Mouse (Mus musculus): Measurements from ENCODE around the gene Mxra8.

Mxra8 gene

GRCm38 (mm10) chr4:155863001-155863400 lies 23.5 kb downstream of the Mxra8 start, which contains the start of gene Tas1r3:
Gene Tas1r3, minus strand, starts transcription at chr4:155863362.
- DNase-seq (ENCODE audit: low read depth, low spot score) = no peak

- no peak for DNase-seq (ENCODE audit: low read depth, low spot score)
Measured at GRCm38 (mm10) chr4:155868614-155869298, 29.3 kb downstream of the Mxra8 start.

DNA sequence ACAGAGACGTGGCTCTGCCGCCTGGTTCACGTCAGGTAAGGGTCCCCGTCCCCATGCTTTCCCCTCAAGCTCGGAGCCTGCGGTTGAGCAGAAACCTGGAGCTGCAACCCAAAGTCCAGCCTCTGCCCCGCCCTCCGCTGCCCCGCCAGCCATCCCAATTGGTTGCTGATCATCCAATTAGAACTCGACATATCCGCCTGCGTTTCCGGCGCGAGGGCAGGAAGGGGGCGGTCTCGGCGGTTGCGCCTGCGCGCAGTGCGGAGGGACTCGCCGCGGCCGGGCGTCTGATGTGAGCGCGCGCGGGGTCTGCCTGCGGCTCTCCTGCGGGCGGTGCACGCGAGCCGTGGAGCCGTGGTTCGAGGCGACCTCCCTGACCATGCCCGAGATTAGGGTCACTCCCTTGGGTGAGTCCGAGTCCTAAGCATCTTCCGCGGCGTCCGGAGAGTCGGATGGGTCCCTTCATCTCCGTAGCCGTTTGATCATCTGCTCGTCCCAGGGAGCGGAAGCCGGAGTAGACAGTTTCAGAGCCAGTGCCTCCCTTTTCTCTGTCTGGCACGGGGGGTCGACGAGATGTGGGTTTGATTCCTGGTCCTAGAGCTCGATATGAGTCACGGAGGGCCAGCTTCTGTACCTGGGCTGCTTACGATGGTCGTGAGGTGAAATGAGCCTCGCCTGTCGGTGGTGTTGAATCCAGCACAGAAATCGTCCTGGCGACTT lies 30.0 kb downstream of the Mxra8 start, which contains the start of the genes Cptp and Ints11:
Gene Cptp (minus strand): TSS at position 124 of the 717 bp plus-strand sequence.
Gene Ints11 (plus strand): TSS at position 230 of the 717 bp plus-strand sequence.
- peak; percentile 77 for DNase-seq (ENCODE audit: low read depth, low spot score)

- no peak for DNase-seq (ENCODE audit: low read depth, low spot score)
Measured at GRCm38 (mm10) chr4:155871404-155871803, 31.9 kb downstream of the Mxra8 start.

- no peak for DNase-seq (ENCODE audit: low read depth, low spot score)
Measured at GRCm38 (mm10) chr4:155883587-155883986, 44.1 kb downstream of the Mxra8 start.

GRCm38 (mm10) chr4:155886330-155886729 lies 46.9 kb downstream of the Mxra8 start:
- DNase-seq (ENCODE audit: low read depth, low spot score) = no peak

GRCm38 (mm10) chr4:155887674-155888073 lies 48.2 kb downstream of the Mxra8 start:
- no peak for DNase-seq (ENCODE audit: low read depth, low spot score)

- DNase-seq (ENCODE audit: low read depth, low spot score) = no peak
Measured at GRCm38 (mm10) chr4:155888181-155888580, 48.7 kb downstream of the Mxra8 start.

- no peak for DNase-seq (ENCODE audit: low read depth, low spot score)
Measured at GRCm38 (mm10) chr4:155889316-155889715, 49.8 kb downstream of the Mxra8 start.

DNA sequence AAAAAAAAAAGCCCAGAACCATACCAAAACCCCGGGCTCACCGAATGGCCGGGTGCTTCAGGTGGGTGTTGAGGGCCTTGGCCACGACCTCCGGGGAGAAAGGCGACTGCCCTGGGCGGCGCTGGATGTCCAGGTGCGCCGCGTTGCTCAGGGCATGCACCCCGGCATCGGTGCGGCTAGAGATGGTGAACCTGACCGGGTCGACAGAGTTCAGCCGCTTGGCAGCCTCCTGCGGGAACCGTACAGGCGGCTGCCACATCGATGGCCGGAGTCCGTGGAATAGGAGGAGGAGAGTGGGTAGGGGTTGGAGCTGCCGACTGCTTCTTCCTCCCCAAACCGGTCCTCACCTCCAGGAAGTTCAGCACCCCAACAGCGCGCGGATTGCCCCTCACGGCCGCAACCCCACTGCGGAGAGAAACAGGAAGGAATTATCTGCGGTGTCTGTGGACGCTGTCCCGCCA lies 51.6 kb downstream of the Mxra8 start:
- no peak for DNase-seq (ENCODE audit: low read depth, low spot score)

DNA sequence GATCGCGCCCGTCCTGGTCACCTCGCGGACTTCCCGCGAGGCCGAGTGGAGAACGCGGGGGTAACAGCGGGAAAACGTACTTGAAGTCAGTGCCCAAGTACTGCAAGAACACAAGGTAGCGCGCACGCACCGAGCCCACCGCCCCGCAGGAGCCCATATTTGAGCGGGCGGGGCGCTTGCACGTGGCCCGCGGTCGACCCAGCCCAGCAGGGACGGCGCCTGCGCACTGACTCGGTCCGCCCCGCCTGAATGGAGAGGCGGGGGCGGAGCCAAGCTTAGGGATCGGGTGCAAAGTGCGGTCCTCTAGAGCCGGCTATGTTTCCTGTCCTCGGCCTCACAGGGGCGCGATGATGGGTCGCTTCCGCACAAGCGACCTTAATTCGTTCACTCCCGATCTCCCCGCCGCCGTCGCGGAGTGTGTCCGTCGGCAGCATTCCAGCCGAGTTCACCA lies 52.1 kb downstream of the Mxra8 start, which contains the start of the genes Pusl1 and Acap3:
Gene Pusl1 (minus strand): TSS at position 231 of the 451 bp plus-strand sequence.
Gene Acap3 (plus strand): TSS at position 272 of the 451 bp plus-strand sequence.
- DNase-seq (ENCODE audit: low read depth, low spot score) = peak; percentile 85

DNA sequence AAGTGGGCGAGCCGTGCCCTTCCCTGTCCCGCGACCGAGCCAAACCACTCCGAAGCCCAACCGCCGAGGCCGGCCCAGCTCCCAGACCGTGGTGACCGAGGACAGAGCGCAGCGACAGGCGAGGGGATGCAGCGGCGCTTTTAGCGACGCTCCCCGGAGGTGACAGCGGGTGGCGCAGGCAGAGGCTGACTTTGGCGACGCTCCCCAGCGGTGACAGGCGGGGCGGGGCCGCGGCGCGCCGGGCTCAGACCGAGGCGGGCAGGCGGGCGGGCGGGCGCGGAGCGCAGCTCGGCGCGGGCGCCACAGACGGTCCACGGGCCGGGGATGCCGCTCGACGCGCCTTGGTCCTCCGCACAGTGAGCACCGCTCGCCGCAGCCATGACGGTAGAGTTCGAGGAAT lies 52.5 kb downstream of the Mxra8 start:
- DNase-seq (ENCODE audit: low read depth, low spot score) = peak; percentile 66

- no peak for DNase-seq (ENCODE audit: low read depth, low spot score)
Measured at GRCm38 (mm10) chr4:155892438-155893211, 53.1 kb downstream of the Mxra8 start.

DNA sequence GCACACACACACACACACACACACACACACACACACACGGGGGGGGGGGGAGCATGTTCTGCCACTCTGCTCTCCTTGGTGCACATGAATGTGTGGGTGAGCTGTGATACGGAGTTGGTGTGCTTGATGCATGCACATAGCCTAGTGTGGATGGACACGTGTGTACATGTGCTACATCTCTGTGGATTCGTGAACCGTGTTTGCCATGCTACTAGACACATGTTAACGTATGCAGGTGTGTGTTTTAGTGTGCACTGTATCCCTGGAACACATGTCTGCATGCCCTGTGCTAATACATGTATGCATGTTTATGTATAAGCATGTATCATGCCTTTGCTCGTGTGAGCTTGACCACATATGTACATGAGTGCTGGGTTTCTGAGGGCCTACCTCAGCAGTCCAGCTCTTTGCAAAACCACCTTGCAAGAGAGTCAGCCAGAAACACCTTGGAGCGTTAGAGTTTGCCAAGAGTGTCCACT lies 53.8 kb downstream of the Mxra8 start:
- no peak for DNase-seq (ENCODE audit: low read depth, low spot score)
